Mouse (Mus musculus): Measurements from ENCODE around the gene Ranbp9. TPM values are rescaled to one million over a fixed set of nuclear protein-coding genes. Genes with fewer than 3 reads are reported as not detected.

Ranbp9 gene
- total and polyA plus RNA-seq, 3 experiments, result 17.1 to 25.9 TPM; not detected in 1

DNA sequence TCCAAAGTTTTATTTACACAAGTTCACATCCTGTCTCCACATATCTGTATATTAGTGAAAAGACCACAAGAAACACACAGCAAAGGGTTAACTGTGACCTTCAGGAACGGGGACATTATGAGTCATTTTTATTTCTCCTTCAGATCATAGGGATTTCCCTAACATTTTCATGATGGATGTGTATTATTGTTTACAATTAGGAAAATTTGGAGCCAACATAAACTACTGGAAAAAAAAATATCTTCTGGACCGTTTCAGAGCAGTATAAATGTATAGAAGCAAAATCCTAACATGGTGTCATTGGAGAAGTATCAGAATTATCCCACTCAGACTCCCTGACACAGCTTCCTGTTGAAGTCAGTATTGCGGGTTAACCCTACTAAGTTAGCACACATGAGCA lies 101.1 kb downstream of the Ranbp9 start:
- Histone ChIP-seq H3K9me3 (replicated peaks; ENCODE audit: insufficient read depth, low read length) (no peaks in the 10 kb centered on the region), H3K4me1 (ENCODE audit: control insufficient read depth in 1 of 2, insufficient read depth in 2 of 2, low read length in 2 of 2) (no peaks in the 10 kb centered on the region), H3K9ac (ENCODE audit: control insufficient read depth, low read depth, low read length, poor library complexity, severe bottlenecking) (no peak overlapping the region), H3K27ac (ENCODE audit: control insufficient read depth, low read depth, low read length) (no peak overlapping the region), H3K36me3 (ENCODE audit: control insufficient read depth in 1 of 2, insufficient read depth in 2 of 2, low read length in 2 of 2) (no peaks in the 10 kb centered on the region), H3K4me3 (ENCODE audit: control insufficient read depth in 1 of 2, insufficient read depth in 1 of 2, low read depth in 2 of 2, low read length in 2 of 2) (no peak overlapping the region), H3K79me2 (ENCODE audit: control insufficient read depth, insufficient read depth, low read length, poor library complexity) (no peaks in the 10 kb centered on the region), H3K27me3 (ENCODE audit: control insufficient read depth in 1 of 2, insufficient read depth in 2 of 2, low read length in 2 of 2) (no peaks in the 10 kb centered on the region)
- no peak for DNase-seq (ENCODE audit: low read depth, low spot score)
- TF ChIP-seq UBTF (IDR thresholded peaks at IDR 0.05; ENCODE audit: borderline replicate concordance, insufficient read depth, low read depth, low read length) (no peak), ZKSCAN1 (IDR thresholded peaks at IDR 0.05; ENCODE audit: low read depth, low read length) (no peak), BHLHE40 (IDR thresholded peaks at IDR 0.05; ENCODE audit: borderline replicate concordance, low read depth, low read length) (no peak), E2F4 (IDR thresholded peaks at IDR 0.05; ENCODE audit: borderline replicate concordance, low read depth, low read length) (no peak), GABPA (IDR thresholded peaks at IDR 0.05; ENCODE audit: low read depth, low read length) (no peak), TCF12 (IDR thresholded peaks at IDR 0.05; ENCODE audit: low read depth, low read length) (no peak), HCFC1 (IDR thresholded peaks at IDR 0.05; ENCODE audit: low read depth, low read length) (no peak), RCOR1 (IDR thresholded peaks at IDR 0.05; ENCODE audit: low read depth, low read length) (no peak), TAL1 (IDR thresholded peaks at IDR 0.05; ENCODE audit: low read length) (no peak), USF1 (IDR thresholded peaks at IDR 0.05; ENCODE audit: low read depth, low read length) (no peak), NELFE (IDR thresholded peaks at IDR 0.05; ENCODE audit: low read depth, low read length) (no peak), MAX (IDR thresholded peaks at IDR 0.05; ENCODE audit: low read length) (no peak), RAD21 (IDR thresholded peaks at IDR 0.05; ENCODE audit: low read depth, low read length) (no peak), TBP (IDR thresholded peaks at IDR 0.05; ENCODE audit: low read depth, low read length) (no peak), CHD2 (IDR thresholded peaks at IDR 0.05; ENCODE audit: low read length) (no peak), ZC3H11A (IDR thresholded peaks at IDR 0.05; ENCODE audit: low read depth, low read length) (no peak), ETS1 (IDR thresholded peaks at IDR 0.05; ENCODE audit: low read depth, low read length) (no peak), ELF1 (IDR thresholded peaks at IDR 0.05; ENCODE audit: low read depth, low read length) (no peak)

GRCm38 (mm10) chr13:43374918-43375432 lies 106.1 kb downstream of the Ranbp9 start:
- no peaks in the 10 kb centered on the region for H3K4me1 ChIP-seq (ENCODE audit: control insufficient read depth in 1 of 2, insufficient read depth in 2 of 2, low read length in 2 of 2)
- no peak for DNase-seq (ENCODE audit: low read depth, low spot score)
- no peaks in the 10 kb centered on the region for H3K27me3 ChIP-seq (ENCODE audit: control insufficient read depth in 1 of 2, insufficient read depth in 2 of 2, low read length in 2 of 2)
- H3K9ac ChIP-seq (ENCODE audit: control insufficient read depth, low read depth, low read length, poor library complexity, severe bottlenecking), result no peak overlapping the region
- no peaks in the 10 kb centered on the region for H3K36me3 ChIP-seq (ENCODE audit: control insufficient read depth in 1 of 2, insufficient read depth in 2 of 2, low read length in 2 of 2)
- no peaks in the 10 kb centered on the region for H3K79me2 ChIP-seq (ENCODE audit: control insufficient read depth, insufficient read depth, low read length, poor library complexity)
- H3K27ac ChIP-seq (ENCODE audit: control insufficient read depth, low read depth, low read length), result no peak overlapping the region
- H3K4me3 ChIP-seq (ENCODE audit: control insufficient read depth in 1 of 2, insufficient read depth in 1 of 2, low read depth in 2 of 2, low read length in 2 of 2), result no peak overlapping the region
- TF ChIP-seq MEF2A (IDR thresholded peaks at IDR 0.05; ENCODE audit: extremely low read depth, insufficient replicate concordance, low read depth, low read length, poor library complexity, severe bottlenecking), result no peak
- TF ChIP-seq UBTF (IDR thresholded peaks at IDR 0.05; ENCODE audit: borderline replicate concordance, insufficient read depth, low read depth, low read length), result no peak
- no peak for TF ChIP-seq MAFK (IDR thresholded peaks at IDR 0.05; ENCODE audit: borderline replicate concordance, low read depth, low read length)
- no peak for TF ChIP-seq ZMIZ1 (IDR thresholded peaks at IDR 0.05; ENCODE audit: low read depth, low read length)
- no peak for TF ChIP-seq MYC (IDR thresholded peaks at IDR 0.05; ENCODE audit: low read depth, low read length)
- TF ChIP-seq GABPA (IDR thresholded peaks at IDR 0.05; ENCODE audit: low read depth, low read length), result no peak
- no peak for TF ChIP-seq NRF1 (IDR thresholded peaks at IDR 0.05; ENCODE audit: insufficient read depth, low read depth, low read length, poor library complexity, severe bottlenecking)
- TF ChIP-seq CHD2 (IDR thresholded peaks at IDR 0.05; ENCODE audit: low read length), result no peak
- no peaks in the 10 kb centered on the region for H3K9me3 ChIP-seq (replicated peaks; ENCODE audit: insufficient read depth, low read length)
